Mouse (Mus musculus): ENCODE measurements around the gene Nr1d1.

DNA sequence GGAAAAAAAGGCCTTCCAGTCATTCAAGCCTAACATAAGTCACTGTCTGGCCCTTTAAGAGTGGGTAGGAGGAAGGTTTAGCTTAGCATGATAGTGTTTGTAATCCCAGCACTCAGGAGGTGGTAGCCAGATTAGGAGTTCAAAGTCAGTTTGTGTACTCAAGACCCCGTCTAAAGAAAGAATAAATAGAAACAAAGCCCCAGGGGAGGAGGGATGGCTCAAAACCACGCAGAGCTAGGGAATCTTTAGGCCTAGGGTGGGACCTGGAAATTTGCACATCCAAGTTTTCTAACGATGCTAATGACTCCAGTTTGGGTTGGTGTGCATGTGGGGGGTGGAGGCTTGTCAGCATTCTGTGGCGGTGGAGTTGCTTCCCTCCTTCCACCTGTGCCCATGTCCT lies 16.9 kb upstream of the Nr1d1 start:
- TF ChIP-seq CTCF (IDR thresholded peaks at IDR 0.05; ENCODE audit: insufficient read depth, low read length) (no peak), POLR2A (IDR thresholded peaks at IDR 0.05; ENCODE audit: borderline replicate concordance, extremely low read depth, low read depth, low read length) (no peak)
